Mouse (Mus musculus) Patski (cell line): ENCODE measurements around the gene Ikzf3. TPM values are rescaled to one million over a fixed set of nuclear protein-coding genes. Genes with fewer than 3 reads are reported as not detected.

Experiments
- ATAC-seq: fragments of 100-300 bp; one replicate; pipeline ENCODE4 v1.8.0; 2021
- CTCF ChIA-PET: fragments of 350-600 bp; sonication (Branson Sonifier 250); formaldehyde crosslinking; loops from one replicate; lab custom pipeline; 2022; ENCODE audit warnings: inconsistent platforms; lab: Charles Lee
- POLR2A ChIA-PET: fragments of 350-600 bp; sonication (Branson Sonifier 250); formaldehyde crosslinking; loops from one replicate; lab custom pipeline; 2022; ENCODE audit warnings: antibody characterized with exemption, inconsistent platforms; lab: Charles Lee
- DNase-seq: peaks from one replicate; pipeline ENCODE4 v3.0.0-alpha.2; 2011; ENCODE audit warnings: low read depth, low spot score
- H3K27me3 ChIP-seq: fragments of 371-371 bp; one replicate; pipeline ENCODE4 v1.5.1; 2021
- CTCF ChIP-seq: fragments of 100-300 bp; IDR thresholded peaks from one replicate; pipeline ENCODE4 v1.5.1; 2021
- in situ Hi-C: fragments of 300-500 bp; cut with MboI; formaldehyde crosslinking; loops from 3 replicates; pipeline ENCODE4 v1.11.1; 2018; ENCODE audit warnings: low pct_unique_long_range_greater_than_20kb, mixed read lengths
- polyA plus RNA-seq: library from polyadenylated mRNA; unstranded; gene quantifications from one replicate; pipeline ENCODE4 v1.2.3, GENCODE M21; 2021

The Ikzf3 gene
- polyA plus RNA-seq, 1 experiment from 2014 or later = not detected

- CTCF ChIA-PET = no interaction called here
- DNase-seq = no peak
- H3K27me3 ChIP-seq = peaks cover 7% of the 10 kb centered on the region
- no peak for ATAC-seq
- in situ Hi-C loops = no loop called here
- no peak for TF ChIP-seq CTCF
- POLR2A ChIA-PET = no interaction called here
Observed at GRCm38 (mm10) chr11:98569461-98569860, 23.6 kb upstream of the Ikzf3 start.

DNA sequence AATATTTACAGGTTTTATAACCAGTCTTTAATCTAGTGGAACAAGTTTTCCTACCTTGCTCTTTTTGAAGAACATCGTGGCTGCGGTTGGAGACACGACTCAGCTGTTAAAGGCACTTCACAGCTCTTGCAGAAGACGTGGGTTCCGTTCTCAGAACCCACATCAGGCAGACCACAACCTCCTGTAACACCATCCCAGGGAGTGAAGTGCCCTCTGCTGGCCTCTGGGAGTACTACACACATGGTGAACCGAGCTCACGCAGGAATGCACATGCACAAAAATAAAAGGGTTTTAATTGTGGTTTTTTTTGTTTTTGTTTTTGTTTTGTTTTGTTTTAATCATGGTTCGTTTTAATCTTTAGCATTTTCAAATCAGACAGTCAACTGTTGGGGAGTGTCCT lies 22.5 kb upstream of the Ikzf3 start:
- DNase-seq = no peak
- ChIA-PET POLR2A (interaction anchor here (0.5 to 0.6 kb wide), 2 partner anchors 85 to 114 kb away, joined by 3 read pairs; no protein-coding TSS in a partner anchor), CTCF (interaction anchor here (1.0 kb wide), 1 partner anchor 105 kb away, joined by 3 read pairs; no protein-coding TSS in a partner anchor)
- peak; percentile 62 for TF ChIP-seq CTCF
- in situ Hi-C loops = no loop called here
- no peak for ATAC-seq
- H3K27me3 ChIP-seq = peaks cover 19% of the 10 kb centered on the region

DNA sequence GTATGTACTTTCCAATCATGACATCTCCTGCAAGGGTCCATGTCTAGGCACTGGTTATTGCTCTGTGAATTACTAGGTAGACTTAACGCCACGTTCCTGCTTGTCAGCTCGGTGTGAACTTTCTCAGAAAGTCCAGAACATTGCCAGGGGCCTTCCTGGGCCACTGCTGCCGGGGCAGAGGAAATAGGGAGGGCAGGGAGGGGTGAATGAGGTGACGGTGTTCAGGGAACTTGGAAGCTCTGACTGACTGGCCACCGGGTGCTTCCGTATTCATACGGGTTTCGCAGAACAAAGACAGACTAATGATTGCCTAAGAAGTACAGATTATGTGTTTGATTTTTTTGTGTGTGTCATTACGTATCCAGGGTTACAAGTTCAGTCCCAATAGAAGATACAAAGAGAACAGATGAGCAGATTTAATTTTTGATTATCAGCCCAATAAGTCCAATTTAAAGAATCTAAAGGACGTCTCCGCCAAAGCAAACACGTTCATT lies 18.1 kb upstream of the Ikzf3 start:
- ChIA-PET CTCF (no interaction called here), POLR2A (no interaction called here)
- DNase-seq (no peak), ATAC-seq (no peak)
- H3K27me3 ChIP-seq = peaks cover 36% of the 10 kb centered on the region
- in situ Hi-C loops = no loop called here
- no peak for TF ChIP-seq CTCF

- peaks cover 41% of the 10 kb centered on the region for H3K27me3 ChIP-seq
- DNase-seq (no peak), ATAC-seq (no peak)
- POLR2A ChIA-PET = no interaction called here
- CTCF ChIA-PET = no interaction called here
- in situ Hi-C loops = no loop called here
- TF ChIP-seq CTCF = no peak
Observed at GRCm38 (mm10) chr11:98563025-98563424, 17.2 kb upstream of the Ikzf3 start.

- ChIA-PET CTCF (no interaction called here), POLR2A (interaction anchor here (0.6 kb wide), 1 partner anchor 28 kb away, joined by 3 read pairs; no protein-coding TSS in a partner anchor)
- in situ Hi-C loops = no loop called here
- peaks cover 52% of the 10 kb centered on the region for H3K27me3 ChIP-seq
- no peak for ATAC-seq
- DNase-seq = no peak
- TF ChIP-seq CTCF = no peak
Observed at GRCm38 (mm10) chr11:98560942-98561341, 15.1 kb upstream of the Ikzf3 start.

DNA sequence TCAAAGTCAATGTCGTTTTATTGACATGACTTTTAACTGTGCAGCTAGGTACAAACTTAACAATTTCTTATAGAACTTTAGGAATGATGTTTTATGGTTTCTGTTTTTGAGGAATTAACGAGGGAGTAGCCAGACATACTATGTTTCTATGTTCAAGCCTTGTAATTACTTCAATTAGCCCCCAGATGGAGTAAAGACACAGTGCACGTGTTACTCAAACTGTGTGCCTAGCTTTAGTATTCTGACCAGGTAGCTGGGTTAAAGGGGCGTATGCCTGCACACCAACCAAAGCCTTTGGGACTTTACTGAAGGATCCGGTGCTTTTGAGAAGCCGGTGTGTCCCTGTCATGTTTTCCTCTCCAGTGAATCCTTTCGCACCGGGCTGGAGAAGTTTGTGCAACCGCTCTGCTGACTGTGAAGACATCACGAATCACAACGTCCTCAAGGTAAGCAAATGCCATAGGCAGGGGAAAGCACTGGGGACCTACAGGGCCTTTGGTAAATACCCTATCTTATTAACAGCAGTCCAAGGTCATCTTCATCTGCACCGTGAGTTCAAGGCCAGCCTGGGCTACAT lies 9.4 kb upstream of the Ikzf3 start:
- CTCF ChIA-PET = interaction anchor here (2.5 kb wide), 1 partner anchor 42 kb away, joined by 10 read pairs; the partner anchor contains the start of gene Lrrc3c
- peaks cover 42% of the 10 kb centered on the region for H3K27me3 ChIP-seq
- peak; percentile 57 for TF ChIP-seq CTCF
- POLR2A ChIA-PET = no interaction called here
- DNase-seq (no peak), ATAC-seq (no peak)
- in situ Hi-C loops = no loop called here

GRCm38 (mm10) chr11:98553966-98554365 lies 8.1 kb upstream of the Ikzf3 start:
- POLR2A ChIA-PET = no interaction called here
- no peak for DNase-seq

DNA sequence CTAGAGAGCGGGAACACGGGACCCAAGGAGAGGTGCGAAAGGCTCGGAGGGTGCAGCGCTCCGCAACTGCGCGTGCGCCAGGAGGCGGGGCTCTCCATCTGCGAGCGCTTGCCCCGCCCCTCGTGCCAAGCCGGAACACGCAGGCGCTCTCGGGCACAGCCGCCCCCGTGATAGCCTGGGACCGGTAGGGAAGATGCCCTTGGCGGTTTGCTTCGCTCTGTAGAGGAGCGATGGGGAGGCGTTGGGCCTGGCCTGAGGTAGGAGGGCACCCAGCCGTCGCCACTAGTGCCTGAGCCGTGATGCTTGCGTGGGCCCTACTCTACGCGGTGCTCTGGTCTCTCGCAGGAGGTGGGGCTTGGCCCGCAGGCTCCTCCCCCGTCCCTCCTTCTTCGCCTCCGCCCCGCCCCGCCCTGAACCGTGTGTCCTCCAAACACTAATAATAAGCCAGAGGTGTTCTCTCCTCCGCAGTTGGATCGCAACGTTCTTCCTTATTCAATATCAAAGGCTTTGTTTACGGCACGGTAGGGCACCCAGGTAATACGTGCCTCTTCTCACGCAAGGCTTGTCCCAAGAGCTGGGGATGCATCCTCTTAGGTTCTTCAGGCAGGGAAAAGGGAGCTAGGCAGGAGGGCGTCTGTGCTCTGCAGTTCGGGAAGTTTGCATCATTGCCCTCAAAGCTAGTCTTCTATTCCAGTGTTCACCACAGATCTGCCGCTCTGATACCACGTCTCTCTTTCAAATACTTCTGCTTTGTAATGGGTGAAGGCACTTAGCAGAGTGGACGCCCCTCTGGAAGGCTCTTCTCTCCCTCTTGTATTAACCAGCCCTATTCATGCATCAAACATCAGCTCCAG lies 5.4 kb upstream of the Ikzf3 start, which contains the start of gene Zpbp2:
TSS of gene Zpbp2 (plus strand) at position 123 of the 854 bp plus-strand sequence.
- DNase-seq (peak; percentile 49), ATAC-seq (peak; percentile 85)
- H3K27me3 ChIP-seq = peaks cover 42% of the 10 kb centered on the region
- ChIA-PET CTCF (interaction anchor here (1.0 to 2.5 kb wide), 4 partner anchors 14 to 48 kb away, joined by 3 to 11 read pairs (median 4); partner anchors contain the start of gene Ormdl3), POLR2A (interaction anchor here (1.1 kb wide), 1 partner anchor 36 kb away, joined by 3 read pairs; the partner anchor contains the start of gene Ormdl3)
- no peak for TF ChIP-seq CTCF
- in situ Hi-C loops = loop anchor here (5.0 kb wide), 1 partner anchor 36 kb away; the partner anchor contains the start of gene Ormdl3

More at GRCm38 (mm10) chr11:98553966-98554365, 8.1 kb upstream of the Ikzf3 start:
- TF ChIP-seq CTCF = peak; percentile 14
- no peak for ATAC-seq
- H3K27me3 ChIP-seq = peaks cover 38% of the 10 kb centered on the region
- in situ Hi-C loops = loop anchor here (5.0 kb wide), 1 partner anchor 33 kb away; the partner anchor contains the start of gene Ormdl3
- CTCF ChIA-PET = interaction anchor here (1.0 to 2.5 kb wide), 2 partner anchors 43 to 46 kb away, joined by 3 to 10 read pairs; partner anchors contain the start of gene Lrrc3c

DNA sequence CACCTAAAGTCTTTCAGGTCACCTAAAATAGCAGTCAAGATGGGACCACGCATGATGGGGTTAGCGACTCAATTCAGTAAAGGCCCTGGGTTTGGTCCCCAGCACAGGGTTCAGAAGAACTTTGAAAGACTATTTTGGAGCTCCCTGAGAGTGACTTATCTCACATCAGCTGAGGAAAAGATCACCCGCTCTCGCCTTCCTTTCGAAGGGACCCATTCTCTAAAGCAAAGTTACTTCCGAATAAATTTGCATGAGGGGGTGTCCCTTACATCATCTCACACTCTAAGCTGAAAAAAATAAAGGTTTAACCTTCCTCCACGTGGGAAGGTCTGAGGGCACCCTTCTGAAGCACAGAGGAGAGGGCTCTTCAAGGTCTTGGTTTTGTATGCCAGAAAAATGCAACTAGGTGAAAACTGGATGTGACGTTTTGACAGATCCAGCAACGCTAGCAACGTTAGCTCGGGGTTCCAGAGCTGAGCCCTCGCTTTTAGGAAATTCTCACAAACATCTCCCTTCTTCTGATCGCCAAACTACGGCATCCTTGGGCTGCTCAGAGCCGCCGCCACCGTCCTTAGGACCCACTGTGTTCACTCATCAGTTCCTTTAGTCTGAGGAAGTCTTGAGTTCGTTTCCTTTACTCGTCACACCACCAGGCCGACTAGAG lies 4.6 kb upstream of the Ikzf3 start:
- no peak for ATAC-seq
- ChIA-PET CTCF (interaction anchor here (2.5 kb wide), 1 partner anchor 37 kb away, joined by 11 read pairs; the partner anchor contains the start of gene Ormdl3), POLR2A (no interaction called here)
- peaks cover 41% of the 10 kb centered on the region for H3K27me3 ChIP-seq
- TF ChIP-seq CTCF = no peak
- DNase-seq = no peak
- in situ Hi-C loops = loop anchor here (5.0 kb wide), 1 partner anchor 37 kb away; the partner anchor contains the start of gene Ormdl3
